Mouse (Mus musculus): ENCODE measurements around the gene Tom1l2.

Tom1l2 gene

DNA sequence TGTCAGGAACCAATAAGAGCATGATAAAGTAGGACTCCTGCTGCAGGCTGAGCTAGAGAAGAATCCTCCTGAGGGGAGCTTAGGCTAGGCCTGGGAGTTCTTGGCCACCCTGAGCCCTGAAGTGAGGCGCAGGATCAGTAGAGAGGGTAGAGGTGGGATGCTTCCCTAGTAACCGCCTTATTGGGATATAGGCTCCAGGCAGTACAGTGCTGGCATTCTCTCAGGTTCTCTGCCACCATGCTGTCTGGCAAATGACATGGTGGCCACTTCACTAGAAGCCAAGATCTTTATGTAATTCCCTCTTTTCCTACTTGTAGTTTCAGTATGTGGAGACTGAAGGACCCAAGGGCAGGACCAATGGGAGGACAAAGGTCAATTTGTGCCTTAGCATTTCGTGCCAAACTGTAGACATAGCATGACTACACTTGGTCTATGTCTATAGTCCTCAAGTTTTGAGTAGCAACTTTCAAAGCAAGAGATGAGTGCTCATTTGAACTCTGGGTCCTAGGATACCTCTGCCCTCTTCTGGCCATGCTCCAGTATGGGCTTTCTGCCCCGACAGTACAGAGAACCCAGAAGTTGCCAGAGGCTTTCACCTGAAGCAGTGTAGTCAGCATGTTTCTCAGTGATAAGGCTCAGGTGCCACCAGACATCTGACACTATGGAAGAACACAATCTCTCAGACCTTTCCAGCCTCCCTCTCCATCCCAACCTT is 87.3 kb downstream of the Tom1l2 start:
- no peak for DNase-seq (ENCODE audit: low read depth, low spot score)

DNA sequence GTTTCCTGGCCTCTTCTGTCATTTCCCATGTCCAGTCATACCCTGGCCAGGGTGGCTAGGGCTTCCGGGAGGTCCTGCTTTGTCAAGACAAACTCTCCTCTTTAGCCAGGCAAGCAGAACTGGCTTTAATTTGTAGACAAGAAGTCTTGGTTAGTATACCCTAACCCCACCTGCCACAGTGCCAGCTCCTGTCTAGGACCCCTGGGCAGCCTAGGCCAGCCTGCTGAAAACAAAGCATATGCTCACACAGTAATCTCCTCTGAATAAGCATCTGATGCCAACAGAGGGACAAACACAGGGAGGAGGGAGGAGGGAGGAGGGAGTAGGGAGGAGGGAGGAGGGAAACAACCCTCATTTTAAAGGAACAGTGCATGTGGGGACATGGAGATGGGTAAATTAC is 88.1 kb downstream of the Tom1l2 start:
- DNase-seq (ENCODE audit: low read depth, low spot score): no peak

DNA sequence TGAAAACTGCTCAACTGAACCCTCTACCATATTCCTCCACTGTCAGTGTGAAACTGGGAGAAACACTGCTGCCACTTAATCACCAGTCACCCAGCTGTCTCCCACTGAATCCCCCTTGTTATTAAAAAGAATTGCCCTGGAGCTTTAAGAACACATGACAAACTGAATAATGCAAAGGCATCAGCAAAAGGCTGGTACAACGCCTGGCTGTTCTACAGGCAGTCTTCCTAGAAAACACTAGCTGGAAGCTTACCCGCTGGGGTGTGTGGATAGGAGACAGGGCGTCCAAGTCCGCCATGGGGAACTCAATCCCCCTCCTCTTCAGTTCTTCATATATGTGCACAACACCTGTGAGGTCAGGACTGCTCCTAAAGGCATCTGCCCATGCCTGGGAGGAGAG is 90.3 kb downstream of the Tom1l2 start:
- DNase-seq (ENCODE audit: low read depth, low spot score): no peak

DNA sequence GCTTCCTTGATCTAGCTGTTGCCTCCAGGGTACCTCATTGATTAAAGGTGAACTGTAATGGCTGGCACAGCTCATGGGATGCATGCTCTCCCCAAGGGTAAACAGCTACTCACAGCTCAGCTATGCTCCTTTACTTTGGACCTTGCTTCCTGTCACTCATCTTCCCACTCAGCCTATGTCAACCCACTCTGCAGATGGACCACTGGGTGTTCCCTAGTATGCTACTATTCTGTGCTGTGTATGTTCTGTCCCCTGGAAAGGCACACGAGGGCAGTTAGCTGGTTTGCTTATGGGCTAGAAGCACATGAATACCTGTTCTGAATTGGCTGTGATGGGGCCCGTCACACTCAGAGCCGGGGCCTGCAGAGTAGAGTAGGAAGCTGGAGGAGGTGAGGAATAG is 92.0 kb downstream of the Tom1l2 start:
- DNase-seq (ENCODE audit: low read depth, low spot score): no peak

DNA sequence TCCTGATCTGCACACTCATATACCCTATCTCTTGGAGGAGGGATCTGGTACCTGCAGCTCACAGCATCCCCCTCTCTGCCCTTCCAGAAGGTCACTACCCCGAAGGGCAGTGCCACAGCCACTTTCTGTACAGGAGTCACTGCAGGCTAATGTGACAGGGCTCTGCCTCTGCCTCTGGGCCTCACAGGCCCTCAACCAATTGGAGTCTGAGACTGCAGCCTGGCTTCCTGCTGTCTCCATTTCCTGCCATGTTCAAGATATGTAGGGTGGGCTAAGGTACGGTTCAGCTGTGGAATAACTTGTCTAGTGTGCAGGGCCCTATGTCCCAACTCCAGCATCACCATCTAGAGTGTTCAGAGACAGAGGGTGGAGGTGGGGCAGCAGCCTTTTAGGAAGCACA is 95.0 kb downstream of the Tom1l2 start:
- DNase-seq (ENCODE audit: low read depth, low spot score): no peak

DNA sequence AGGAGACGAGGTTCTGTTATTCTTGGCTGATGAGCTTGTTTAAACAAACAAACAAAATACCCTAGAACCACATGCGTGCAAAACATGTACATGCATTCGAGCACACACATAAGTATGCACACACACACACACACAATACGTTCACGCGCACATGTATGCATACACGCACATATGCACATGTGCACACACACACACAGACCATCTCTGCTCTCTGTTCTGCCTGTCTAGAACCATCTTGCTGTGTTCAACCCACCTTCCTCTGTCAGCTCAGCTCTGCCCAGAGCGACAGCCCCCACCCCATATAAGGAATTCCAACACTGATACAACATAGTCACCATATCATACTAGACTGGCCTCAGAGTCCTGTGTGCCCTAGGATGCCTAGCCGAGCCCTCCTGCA is 96.0 kb downstream of the Tom1l2 start:
- no peak for DNase-seq (ENCODE audit: low read depth, low spot score)

DNA sequence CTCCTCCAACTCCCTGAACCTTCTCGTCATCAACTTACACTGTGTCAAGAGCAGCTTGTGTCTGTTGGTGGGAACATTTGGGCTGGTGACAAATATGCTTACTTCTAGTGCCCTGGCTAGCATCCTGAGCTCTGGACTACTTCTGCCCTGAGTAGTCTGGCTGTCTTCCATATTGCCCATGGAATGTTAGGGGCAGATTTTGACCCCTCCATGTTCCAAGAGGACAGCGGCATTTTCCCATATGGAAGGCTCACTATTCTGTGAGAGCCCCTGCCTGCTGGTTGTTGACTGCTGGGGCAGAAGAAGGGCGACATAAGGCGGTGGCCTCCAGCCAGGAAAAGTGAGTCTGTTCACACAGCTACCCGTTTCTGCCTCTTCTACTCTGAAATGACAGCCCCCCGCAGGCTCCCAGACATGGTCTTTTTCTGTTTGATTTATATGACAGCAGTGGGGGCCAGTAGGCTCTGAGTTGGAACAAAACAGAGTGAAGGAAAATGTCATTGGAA is 96.5 kb downstream of the Tom1l2 start:
- DNase-seq (ENCODE audit: low read depth, low spot score): no peak

DNA sequence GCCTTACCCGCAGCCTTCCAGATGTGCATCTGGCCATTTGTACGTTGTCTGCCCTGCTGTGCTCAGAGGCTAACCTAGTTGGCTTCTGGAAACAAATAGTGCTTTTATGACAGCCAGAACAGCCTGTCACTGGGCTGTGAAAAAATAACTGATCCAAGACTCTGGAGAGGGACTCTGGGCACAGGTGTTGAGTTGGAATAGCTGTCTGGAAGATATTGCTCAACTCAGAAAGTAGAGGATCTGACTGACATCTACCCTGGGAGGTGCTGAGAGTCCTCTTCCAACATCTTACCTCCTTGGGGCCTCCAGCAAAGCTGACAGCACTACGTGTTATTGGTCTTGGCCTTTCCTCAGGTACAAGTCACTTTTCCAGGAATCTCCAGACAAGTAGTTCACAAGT is 97.1 kb downstream of the Tom1l2 start:
- no peak for DNase-seq (ENCODE audit: low read depth, low spot score)

DNA sequence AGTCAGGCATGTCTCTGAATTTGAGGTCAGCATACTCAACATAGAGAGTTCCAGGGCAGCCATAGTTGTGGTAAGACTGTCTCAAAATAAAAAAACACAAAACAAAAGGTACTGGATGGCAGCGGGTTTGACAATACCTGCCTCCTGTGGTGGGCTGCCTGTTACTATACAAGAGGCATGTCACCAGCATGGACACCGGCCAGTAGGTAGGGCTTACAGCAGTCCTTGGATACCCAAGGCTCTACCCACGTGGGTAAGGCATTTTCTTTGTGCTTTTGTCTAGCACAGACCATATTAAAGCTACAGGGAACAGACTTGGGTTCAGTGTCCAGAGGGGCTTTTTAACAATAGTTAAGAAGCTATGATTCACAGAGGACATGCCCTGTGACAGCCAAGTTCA is 97.5 kb downstream of the Tom1l2 start:
- DNase-seq (ENCODE audit: low read depth, low spot score): no peak

DNA sequence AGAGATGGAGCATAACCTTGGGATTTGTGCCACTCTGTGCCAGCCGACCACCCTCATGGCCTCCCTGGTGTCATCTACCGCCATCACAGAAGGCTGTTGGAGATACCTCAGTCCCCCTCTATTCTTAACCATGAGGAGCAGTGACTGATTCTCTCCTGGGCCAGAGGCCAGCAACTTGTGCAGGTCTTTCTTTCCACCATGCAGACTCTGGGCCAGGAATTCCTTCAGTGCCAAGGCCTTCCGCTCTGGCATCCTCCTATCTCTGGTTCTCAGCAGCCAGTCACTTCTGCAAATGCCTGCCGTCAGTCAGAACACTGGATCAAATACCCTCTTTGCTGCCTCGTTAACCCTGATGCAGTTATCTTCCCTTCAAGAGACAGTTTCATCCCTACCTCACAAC is 98.4 kb downstream of the Tom1l2 start:
- no peak for DNase-seq (ENCODE audit: low read depth, low spot score)

DNA sequence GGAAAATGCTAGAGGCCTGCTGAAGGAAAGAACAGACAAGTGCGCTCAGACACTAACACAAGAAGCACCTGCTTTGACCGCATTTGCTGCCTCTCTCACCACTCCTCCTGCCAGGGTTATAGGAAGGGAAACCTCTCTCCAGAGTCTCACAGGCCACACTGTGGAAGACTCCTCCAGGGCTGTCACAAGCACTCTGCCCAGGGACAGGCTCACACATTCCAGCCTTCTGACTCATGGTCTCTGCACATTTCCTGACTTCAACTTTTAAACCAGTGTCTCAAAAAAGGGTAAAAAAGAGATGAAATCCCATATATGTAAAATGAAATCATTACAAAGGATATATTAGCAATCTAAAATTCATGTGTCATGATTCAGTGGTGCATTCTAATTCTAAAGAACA is 99.2 kb downstream of the Tom1l2 start:
- DNase-seq (ENCODE audit: low read depth, low spot score): no peak

DNA sequence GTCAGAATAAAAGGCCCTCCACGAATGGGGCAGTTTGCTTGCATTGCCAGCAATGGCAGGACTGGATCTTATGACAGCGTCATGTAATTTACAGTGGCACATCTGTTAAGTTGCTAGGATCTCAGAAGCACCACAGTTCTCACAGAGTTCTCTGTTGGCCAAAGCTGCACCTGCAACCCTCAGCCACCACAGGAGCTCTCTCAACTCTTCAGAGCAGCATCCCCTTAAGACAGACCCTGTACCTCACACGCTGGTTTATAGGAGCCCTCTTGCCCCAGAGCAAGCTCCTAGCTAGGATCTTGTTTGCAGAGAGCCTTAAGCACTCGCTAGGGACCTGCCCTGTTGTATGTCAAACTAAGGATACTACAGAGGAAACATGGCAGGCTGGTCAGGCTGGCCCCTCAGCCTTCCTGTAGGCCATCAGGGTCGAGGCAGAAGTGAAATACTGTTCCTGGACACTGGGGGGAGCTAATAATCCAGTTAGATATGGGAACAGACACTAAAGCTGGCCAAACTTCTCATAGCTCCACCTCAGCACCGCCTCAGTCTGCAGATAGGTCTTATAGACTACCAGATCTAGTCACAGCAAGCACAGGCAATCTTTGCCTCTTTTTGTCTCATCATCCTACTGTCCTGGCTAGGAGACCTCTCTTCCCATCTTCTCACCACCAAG is 101.6 kb downstream of the Tom1l2 start:
- DNase-seq (ENCODE audit: low read depth, low spot score): no peak

DNA sequence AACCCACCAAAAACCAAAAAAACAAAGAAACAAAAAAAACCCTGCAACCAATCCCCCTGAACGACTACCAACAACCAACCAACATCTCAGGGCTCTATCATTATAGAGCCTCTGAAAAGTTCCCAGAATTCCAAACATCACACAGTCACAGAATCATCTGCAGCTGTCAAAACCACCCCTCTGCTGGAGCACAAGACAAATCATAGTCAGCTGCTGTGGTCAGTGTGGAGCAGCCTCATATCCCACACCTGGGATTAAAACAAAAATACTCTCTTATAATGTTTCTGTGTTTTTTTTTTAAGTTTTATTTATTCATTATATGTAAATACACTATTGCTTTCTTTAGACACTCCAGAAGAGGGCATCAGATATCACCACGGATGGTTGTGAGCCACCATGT is 102.8 kb downstream of the Tom1l2 start:
- no peak for DNase-seq (ENCODE audit: low read depth, low spot score)

DNA sequence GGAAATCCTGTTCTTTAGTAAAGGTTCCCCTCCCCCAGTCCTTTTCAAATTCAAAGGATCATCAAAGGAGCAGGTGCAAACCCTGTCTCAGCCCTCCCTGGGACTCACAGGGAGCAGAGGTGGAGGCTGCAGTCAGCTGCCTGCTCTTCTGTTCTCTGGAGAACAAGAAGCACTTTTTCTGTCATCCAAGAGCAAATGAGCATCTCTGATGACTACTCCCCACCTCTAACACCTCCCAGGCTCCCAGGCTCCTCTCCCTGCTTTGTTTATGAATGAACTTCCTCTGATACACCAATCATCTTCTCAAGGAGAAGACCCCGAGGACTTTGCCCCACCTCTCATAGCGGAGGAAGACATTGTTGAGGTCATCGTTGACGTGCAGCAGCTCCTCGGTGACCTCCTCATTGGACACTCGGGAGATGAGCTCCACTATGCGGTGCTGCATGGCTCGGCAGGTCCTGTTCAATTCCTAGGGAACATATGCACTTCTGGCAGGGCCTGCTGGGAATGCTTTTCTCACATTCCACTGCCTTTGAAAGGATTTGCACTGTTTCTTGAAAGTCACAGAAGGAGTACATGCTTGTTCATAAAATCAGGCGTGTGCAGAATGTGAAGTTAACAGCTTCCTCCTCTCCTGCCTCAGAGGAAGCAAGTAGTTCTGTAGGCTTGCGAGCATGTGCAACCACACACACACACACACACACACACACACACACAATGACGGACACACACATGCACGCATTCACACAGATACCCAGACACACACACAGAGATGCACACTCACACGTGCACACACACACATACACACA is 103.9 kb downstream of the Tom1l2 start:
- DNase-seq (ENCODE audit: low read depth, low spot score): peak; percentile 61

DNA sequence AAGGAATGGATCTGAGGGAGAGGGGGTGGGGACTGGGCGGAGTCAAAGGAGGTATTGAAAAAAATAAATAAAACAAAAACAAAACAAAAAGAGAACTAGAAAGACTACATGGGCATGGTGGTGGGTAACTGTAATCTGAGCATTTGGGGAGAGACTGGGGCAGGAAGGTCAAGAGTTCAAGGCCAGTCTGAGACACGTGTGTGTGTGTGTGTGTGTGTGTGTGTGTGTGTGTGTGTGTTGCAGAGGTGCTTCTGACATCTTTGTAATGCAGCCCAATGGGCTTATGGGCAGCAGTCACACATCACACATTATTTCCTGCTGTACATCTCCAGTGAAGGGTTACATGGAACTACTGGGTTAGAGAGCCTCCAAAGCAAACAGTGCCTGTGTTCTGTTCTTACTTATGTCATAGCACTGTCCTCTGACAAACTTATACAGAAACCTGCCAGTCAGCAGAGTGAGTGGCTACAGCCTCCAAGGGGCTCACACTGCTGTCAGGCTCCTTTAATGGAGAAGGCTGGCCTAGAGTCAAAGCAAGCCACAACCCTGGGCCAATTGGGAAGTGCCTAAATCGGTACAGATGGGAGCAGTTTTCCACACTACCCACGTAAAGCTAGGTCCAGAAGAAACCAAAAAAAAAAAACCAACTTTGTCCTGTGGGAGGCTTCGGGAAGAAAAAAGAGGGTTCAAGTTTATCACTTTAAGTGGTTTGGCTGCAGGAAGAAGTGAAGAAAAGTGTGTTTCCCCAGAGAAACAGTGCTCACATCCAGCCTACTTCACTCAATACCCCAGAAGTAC is 104.8 kb downstream of the Tom1l2 start:
- DNase-seq (ENCODE audit: low read depth, low spot score): no peak

DNA sequence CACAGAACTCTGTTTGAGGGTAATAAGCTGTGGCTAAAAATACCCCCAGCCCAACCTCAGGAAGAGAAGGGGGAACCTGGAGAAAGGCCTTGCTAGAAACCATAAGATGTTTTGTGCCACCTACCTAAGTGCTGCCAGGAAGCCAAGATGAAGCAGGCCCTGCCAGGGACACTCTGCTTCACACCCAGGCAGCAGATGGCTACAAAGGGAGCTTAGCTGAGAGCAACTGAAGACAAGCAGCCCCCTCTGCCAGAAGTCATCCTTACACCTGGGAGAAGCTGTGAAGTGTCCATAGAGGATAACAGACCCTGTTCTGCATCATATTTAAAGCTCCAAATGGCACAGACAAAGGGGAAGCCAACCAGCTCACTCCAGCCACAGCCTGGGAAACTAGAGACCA is 106.6 kb downstream of the Tom1l2 start:
- DNase-seq (ENCODE audit: low read depth, low spot score): no peak

DNA sequence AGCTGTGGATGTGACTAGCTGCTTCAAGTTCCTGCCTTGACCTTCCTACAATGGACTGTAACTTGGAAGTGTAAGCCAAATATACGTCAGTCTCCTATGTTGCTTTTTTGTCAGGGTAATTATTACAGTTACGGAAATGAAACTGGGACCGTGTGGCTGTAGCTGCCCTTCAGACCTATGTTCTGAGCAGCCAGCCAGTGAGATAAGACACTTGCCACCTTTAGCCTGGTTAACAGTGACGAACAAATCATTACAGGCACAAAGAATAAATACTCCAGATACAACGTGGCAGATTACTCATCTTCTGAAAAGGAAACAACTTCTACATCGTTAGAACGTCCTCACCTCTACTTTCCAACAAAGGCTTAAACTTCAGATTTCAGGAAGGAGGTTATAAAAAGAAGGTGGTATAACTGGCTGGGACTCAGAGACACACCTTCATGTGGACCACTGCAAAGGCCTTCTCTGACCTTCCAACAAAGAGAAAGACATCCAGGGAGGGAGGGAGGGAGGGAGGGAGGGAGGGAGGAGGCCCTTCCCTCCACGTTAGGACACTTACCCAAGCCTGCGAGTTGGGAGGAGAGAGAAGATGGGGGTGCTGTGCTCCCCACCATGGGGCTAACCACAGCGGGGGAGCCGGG is 108.1 kb downstream of the Tom1l2 start:
- DNase-seq (ENCODE audit: low read depth, low spot score): no peak

DNA sequence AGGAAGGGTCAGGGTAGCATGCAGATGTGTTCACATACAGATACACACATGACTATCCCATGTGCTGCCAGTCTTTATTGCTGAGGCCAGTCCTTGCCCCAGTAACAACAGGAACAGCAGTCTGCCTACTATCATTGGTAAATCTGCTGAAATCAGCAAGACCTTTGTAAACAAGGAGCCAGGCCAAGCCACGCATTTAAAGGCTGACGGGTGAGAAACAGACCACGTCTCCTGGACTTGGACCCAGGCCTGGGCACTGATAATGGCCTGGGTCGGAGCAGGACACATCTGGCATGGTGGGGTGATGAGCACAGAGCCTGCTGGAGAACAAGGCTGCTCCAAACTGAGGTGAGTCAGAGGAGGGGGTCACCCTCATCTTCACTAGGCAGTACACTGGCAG is 112.2 kb downstream of the Tom1l2 start:
- DNase-seq (ENCODE audit: low read depth, low spot score): no peak

DNA sequence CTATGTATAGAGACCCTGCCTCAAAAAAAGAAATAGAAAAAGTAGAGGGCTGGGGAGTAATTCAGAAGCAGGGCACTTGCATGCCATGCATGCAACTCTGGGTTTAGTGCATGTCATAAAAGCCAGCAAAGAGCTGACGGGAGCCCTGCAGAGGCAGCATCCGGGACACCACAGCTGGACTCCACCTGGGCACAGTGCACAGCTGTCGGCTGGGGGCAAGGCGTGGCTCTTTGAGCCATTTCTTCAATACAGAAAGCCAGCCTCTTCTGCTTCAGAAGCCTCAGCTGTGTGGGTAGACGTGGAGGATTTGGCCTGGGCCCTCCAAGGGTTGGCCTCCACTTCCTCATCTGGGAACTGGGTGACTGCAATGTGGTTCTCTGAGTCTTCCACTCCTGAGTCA is 117.4 kb downstream of the Tom1l2 start:
- DNase-seq (ENCODE audit: low read depth, low spot score): no peak

DNA sequence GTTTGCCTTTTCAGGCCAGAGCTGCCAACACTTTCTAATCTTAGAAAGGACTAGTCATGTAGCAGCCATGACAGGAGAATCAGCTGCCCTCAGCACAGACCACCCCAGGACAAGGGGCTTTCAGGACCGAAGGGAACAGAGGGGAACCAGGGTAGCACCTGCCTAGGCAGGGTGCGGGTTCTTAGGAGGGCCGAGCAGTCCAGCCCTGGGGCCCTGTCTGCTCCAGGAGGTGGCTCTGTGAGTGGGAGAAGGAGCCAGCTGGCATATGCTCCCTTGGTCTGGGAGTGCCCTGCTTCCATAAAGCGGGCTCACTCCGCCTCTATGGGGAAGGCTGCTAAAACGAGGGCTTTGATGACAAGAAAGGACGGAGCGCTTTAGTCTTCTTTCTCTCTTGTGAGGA is 119.5 kb downstream of the Tom1l2 start:
- no peak for DNase-seq (ENCODE audit: low read depth, low spot score)

DNA sequence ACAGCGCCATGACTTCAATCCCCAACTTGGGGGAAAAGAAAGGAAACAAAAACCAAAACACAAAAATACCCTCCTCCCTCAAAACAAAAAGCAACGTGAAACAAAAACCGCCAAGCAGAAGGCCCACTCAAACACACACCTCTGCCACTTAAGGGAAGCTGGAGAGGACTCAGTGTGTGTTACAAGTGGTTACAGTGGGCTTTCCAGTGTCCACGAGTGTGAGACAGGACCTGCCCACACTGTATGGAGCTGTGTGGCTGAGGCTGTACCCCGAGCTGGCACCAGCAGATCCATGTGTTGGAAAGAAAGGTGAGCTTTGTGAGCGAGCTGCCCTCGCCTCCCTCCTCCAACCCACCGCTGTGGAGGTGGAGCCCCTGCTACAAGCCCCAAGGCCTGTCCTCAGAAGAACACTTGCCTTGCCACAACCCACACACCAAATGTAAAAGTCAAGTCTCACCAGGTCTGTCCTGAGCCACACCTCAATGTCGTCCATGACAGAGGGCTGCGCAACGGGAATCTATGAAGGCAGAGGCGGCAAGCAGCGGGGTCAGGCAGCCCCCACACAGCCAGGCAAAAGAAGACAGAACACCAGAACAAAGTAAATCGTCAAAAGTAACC is 120.2 kb downstream of the Tom1l2 start:
- no peak for DNase-seq (ENCODE audit: low read depth, low spot score)

Data from WW6 (cell line).